Mouse (Mus musculus): ENCODE measurements around the gene Fbll1. TPM values are rescaled to one million over a fixed set of nuclear protein-coding genes. Genes with fewer than 3 reads are reported as not detected.

The Fbll1 gene
- total RNA-seq, 2 experiments from 2014 or later, result 48.7 to 50.3 TPM

Small RNA genes lying within 50 kb of the gene (microRNA-seq; reads per million reads assigned to microRNA genes)
- 5.4 to 8.2 reads per million in 2 experiments for gene Mir103-1

Other genes starting within 250 kb of the Fbll1 start
- gene Pank3, start 29.4 kb downstream of the Fbll1 start, total RNA-seq (2021), result 10 to 100 TPM; 50.9 to 51.4 TPM
- gene Rars, start 35.6 kb upstream of the Fbll1 start, total RNA-seq (2021), result 10 to 100 TPM; 45.4 to 47.9 TPM
- 100 to 1,000 TPM; 151 to 159 TPM for gene Wwc1, start 181.6 kb upstream of the Fbll1 start, total RNA-seq (2021)

All from left cerebral cortex, postnatal 14 days (tissue).